Mouse (Mus musculus) v-Abl transformed pro-B cells (cell line): Measurements from ENCODE around the gene Ankrd13a.

Experiments
- in situ Hi-C, 2 experiments: fragments of 400-800 bp; cut with MboI; formaldehyde crosslinking; loops; one replicate each; pipeline ENCODE4 v1.15.1; 2025; ENCODE audit not compliant: unreplicated experiment in 2 of 2

Ankrd13a gene

GRCm38 (mm10) chr5:114774403-114775051, at the start of gene Ankrd13a:
Gene Ankrd13a (plus strand): TSS chr5:114774677.
- in situ Hi-C loops: loop anchor here in 1 of 2 experiments (5.0 kb wide), 1 partner anchor 33 kb away; no protein-coding TSS in a partner anchor

GRCm38 (mm10) chr5:114728160-114728559, 46.3 kb upstream of the Ankrd13a start:
- in situ Hi-C loops: no loop called here

- in situ Hi-C loops: no loop called here
Measured at GRCm38 (mm10) chr5:114730129-114730528, 44.3 kb upstream of the Ankrd13a start.

- in situ Hi-C loops: no loop called here
Measured at GRCm38 (mm10) chr5:114731498-114731897, 43.0 kb upstream of the Ankrd13a start.

- in situ Hi-C loops: no loop called here
Measured at GRCm38 (mm10) chr5:114731969-114732368, 42.5 kb upstream of the Ankrd13a start.

- in situ Hi-C loops: no loop called here
Measured at GRCm38 (mm10) chr5:114733606-114734005, 40.9 kb upstream of the Ankrd13a start.

GRCm38 (mm10) chr5:114737090-114737887, 37.2 kb upstream of the Ankrd13a start:
- in situ Hi-C loops: no loop called here

- in situ Hi-C loops: no loop called here
Measured at GRCm38 (mm10) chr5:114738707-114739241, 35.7 kb upstream of the Ankrd13a start.

- in situ Hi-C loops: no loop called here
Measured at GRCm38 (mm10) chr5:114740595-114740994, 33.9 kb upstream of the Ankrd13a start.

- in situ Hi-C loops: no loop called here
Measured at GRCm38 (mm10) chr5:114742572-114742971, 31.9 kb upstream of the Ankrd13a start.

GRCm38 (mm10) chr5:114742998-114743696, 31.3 kb upstream of the Ankrd13a start:
- in situ Hi-C loops: no loop called here

- in situ Hi-C loops: no loop called here
Measured at GRCm38 (mm10) chr5:114743697-114744090, 30.8 kb upstream of the Ankrd13a start.

GRCm38 (mm10) chr5:114745581-114745980, 28.9 kb upstream of the Ankrd13a start:
- in situ Hi-C loops: no loop called here

- in situ Hi-C loops: no loop called here
Measured at GRCm38 (mm10) chr5:114746886-114747285, 27.6 kb upstream of the Ankrd13a start.

GRCm38 (mm10) chr5:114747521-114747920, 27.0 kb upstream of the Ankrd13a start:
- in situ Hi-C loops: no loop called here

- in situ Hi-C loops: no loop called here
Measured at GRCm38 (mm10) chr5:114750325-114750724, 24.2 kb upstream of the Ankrd13a start.

- in situ Hi-C loops: no loop called here
Measured at GRCm38 (mm10) chr5:114752397-114752796, 22.1 kb upstream of the Ankrd13a start.

GRCm38 (mm10) chr5:114753384-114753783, 21.1 kb upstream of the Ankrd13a start:
- in situ Hi-C loops: no loop called here

GRCm38 (mm10) chr5:114759536-114760090, 14.9 kb upstream of the Ankrd13a start:
- in situ Hi-C loops: no loop called here

- in situ Hi-C loops: no loop called here
Measured at GRCm38 (mm10) chr5:114761980-114762379, 12.5 kb upstream of the Ankrd13a start.
